Mouse (Mus musculus): ENCODE data around the gene Atad3a. TPM values are rescaled to one million over a fixed set of nuclear protein-coding genes. Genes with fewer than 3 reads are reported as not detected.
A peak's percentile ranks its signal among the peaks of the same experiment; 100 is the strongest.

The Atad3a gene
- polyA plus RNA-seq, 1 experiment from 2014 or later: 82.6 TPM

GRCm38 (mm10) chr4:155777816-155778215, 16.9 kb upstream of the Atad3a start:
- H3K9ac ChIP-seq (replicated peaks; ENCODE audit: low read depth, low read length): no peak overlapping the region
- WGBS: 79% methylated on average over 2 of the region's 2 CpGs

GRCm38 (mm10) chr4:155776704-155777335, 15.9 kb upstream of the Atad3a start:
- Histone ChIP-seq H3K27me3 (ENCODE audit: control insufficient read depth, insufficient read depth, low read length) (0 out of 2 replicates have a peak, but pooled peaks cover 3% of the 10 kb centered on the region), H3K4me3 (ENCODE audit: low read depth, low read length) (no peak overlapping the region), H3K9me3 (ENCODE audit: control insufficient read depth, low read length) (no peaks in the 10 kb centered on the region), H3K27ac (ENCODE audit: low read depth, low read length) (no peak overlapping the region), H3K36me3 (ENCODE audit: control insufficient read depth, insufficient read depth, low read length) (no peaks in the 10 kb centered on the region), H3K9ac (replicated peaks; ENCODE audit: low read depth, low read length) (no peak overlapping the region), H3K4me2 (ENCODE audit: low read depth, low read length) (no peak overlapping the region), H3K4me1 (ENCODE audit: control insufficient read depth, insufficient read depth, low read length) (peaks cover 12% of the 10 kb centered on the region; the same call in 1 of the 2 replicates)
- 42% methylated on average over 2 of the region's 2 CpGs for WGBS
- no peak for ATAC-seq (ENCODE audit: low read depth)

More at GRCm38 (mm10) chr4:155777816-155778215, 16.9 kb upstream of the Atad3a start:
- Histone ChIP-seq H3K9me3 (ENCODE audit: control insufficient read depth, low read length) (no peaks in the 10 kb centered on the region), H3K4me2 (ENCODE audit: low read depth, low read length) (no peak overlapping the region), H3K27ac (ENCODE audit: low read depth, low read length) (no peak overlapping the region), H3K4me3 (ENCODE audit: low read depth, low read length) (no peak overlapping the region), H3K36me3 (ENCODE audit: control insufficient read depth, insufficient read depth, low read length) (no peaks in the 10 kb centered on the region), H3K27me3 (ENCODE audit: control insufficient read depth, insufficient read depth, low read length) (0 out of 2 replicates have a peak, but pooled peaks cover 3% of the 10 kb centered on the region), H3K4me1 (ENCODE audit: control insufficient read depth, insufficient read depth, low read length) (peaks cover 12% of the 10 kb centered on the region; the same call in 1 of the 2 replicates)
- ATAC-seq (ENCODE audit: low read depth): no peak

GRCm38 (mm10) chr4:155775855-155776254, 15.0 kb upstream of the Atad3a start:
- WGBS: 86% methylated on average over 3 of the region's 3 CpGs
- Histone ChIP-seq H3K9me3 (ENCODE audit: control insufficient read depth, low read length) (no peaks in the 10 kb centered on the region), H3K4me3 (ENCODE audit: low read depth, low read length) (no peak overlapping the region), H3K9ac (replicated peaks; ENCODE audit: low read depth, low read length) (no peak overlapping the region), H3K4me2 (ENCODE audit: low read depth, low read length) (no peak overlapping the region), H3K36me3 (ENCODE audit: control insufficient read depth, insufficient read depth, low read length) (no peaks in the 10 kb centered on the region), H3K27me3 (ENCODE audit: control insufficient read depth, insufficient read depth, low read length) (0 out of 2 replicates have a peak, but pooled peaks cover 3% of the 10 kb centered on the region), H3K4me1 (ENCODE audit: control insufficient read depth, insufficient read depth, low read length) (peaks cover 10% of the 10 kb centered on the region; the same call in 1 of the 2 replicates), H3K27ac (ENCODE audit: low read depth, low read length) (peak overlapping the region; percentile 74; the same call in 1 of the 2 replicates)
- ATAC-seq (ENCODE audit: low read depth): no peak

DNA sequence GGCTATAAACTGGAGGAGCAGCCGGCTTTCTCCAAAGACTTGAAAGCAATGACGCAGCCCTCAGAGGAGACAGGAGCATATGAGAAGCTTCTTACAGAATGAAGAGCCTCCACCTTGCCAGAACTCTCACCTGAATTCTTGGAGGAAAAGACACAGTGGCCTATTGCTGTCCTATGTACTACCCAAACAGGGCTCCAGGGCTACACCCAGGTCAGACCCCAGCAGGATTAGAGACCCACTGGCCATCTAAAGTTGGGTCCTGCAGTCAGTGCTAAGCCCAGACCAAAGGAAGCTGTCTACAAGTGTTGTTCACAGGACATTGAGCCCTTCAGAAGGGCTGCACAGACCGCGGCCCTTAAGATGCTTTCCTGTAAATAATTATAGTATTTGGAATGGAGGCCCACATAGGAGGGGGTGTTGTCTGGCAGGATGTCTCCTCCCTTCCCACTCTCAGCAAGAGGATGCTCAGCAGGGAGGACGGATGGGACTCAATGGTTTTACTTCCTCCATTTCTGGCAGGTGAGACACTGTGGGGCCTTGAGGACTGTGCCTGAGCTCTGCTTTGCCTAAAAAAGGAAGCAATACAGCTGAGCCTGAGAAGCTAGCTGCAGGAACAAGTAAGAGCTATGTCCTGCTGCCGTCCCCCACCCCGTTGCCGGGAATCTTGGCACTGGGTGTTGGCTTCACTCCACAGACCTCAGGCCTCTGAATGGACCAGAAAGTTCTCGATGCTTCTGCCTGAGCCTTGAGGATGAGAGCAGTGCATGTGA, 14.3 kb upstream of the Atad3a start:
- peak overlapping the region; percentile 74 for H3K27ac ChIP-seq (ENCODE audit: low read depth, low read length)
- H3K36me3 ChIP-seq (ENCODE audit: control insufficient read depth, insufficient read depth, low read length): no peaks in the 10 kb centered on the region
- peaks cover 16% of the 10 kb centered on the region; the same call in 1 of the 2 replicates for H3K4me1 ChIP-seq (ENCODE audit: control insufficient read depth, insufficient read depth, low read length)
- H3K4me2 ChIP-seq (ENCODE audit: low read depth, low read length): peak overlapping the region; percentile 60
- H3K27me3 ChIP-seq (ENCODE audit: control insufficient read depth, insufficient read depth, low read length): 0 out of 2 replicates have a peak, but pooled peaks cover 3% of the 10 kb centered on the region
- H3K9me3 ChIP-seq (ENCODE audit: control insufficient read depth, low read length): no peaks in the 10 kb centered on the region
- peak overlapping the region; percentile 30 for H3K4me3 ChIP-seq (ENCODE audit: low read depth, low read length)
- WGBS: 52% methylated on average over 9 of the region's 9 CpGs
- H3K9ac ChIP-seq (replicated peaks; ENCODE audit: low read depth, low read length): peak overlapping the region; percentile 46
- ATAC-seq (ENCODE audit: low read depth): no peak

DNA sequence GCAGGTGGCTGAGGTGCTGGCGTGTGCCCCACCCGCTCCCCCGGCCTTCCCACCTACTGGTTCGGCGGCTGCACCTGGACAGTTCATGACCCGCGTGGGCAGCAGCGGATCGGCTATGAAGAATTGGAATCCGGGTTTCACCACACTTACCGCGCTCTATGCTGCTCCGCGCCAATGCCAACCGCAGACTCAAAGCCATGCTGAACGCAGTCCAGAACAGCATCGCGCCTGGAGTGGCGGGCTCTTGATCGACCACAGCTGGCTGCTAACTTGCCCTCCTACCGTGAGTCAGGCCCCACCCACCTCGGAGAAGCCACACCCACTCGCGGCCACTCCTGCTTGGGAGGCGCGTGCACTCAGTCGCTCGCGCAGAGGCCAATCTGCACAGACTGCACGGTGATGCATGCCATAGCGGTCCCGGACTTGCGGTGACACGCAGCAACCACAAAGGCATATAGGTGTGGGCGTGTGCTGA, 13.4 kb upstream of the Atad3a start, which contains the start of gene Vwa1:
TSS of gene Vwa1 (minus strand) at position 419 of the 475 bp plus-strand sequence.
- WGBS: under 1% methylated on average over 35 of the region's 35 CpGs
- H3K4me3 ChIP-seq (ENCODE audit: low read depth, low read length): peak within 1 kb of the TSS; percentile 30
- ATAC-seq (ENCODE audit: low read depth): peak; percentile 82
- peak within 1 kb of the TSS; percentile 60 for H3K4me2 ChIP-seq (ENCODE audit: low read depth, low read length)
- peak within 1 kb of the TSS; percentile 46 for H3K9ac ChIP-seq (replicated peaks; ENCODE audit: low read depth, low read length)
- no peaks in the 10 kb centered on the region for H3K9me3 ChIP-seq (ENCODE audit: control insufficient read depth, low read length)
- peaks cover 18% of the 10 kb centered on the region; the same call in 1 of the 2 replicates for H3K4me1 ChIP-seq (ENCODE audit: control insufficient read depth, insufficient read depth, low read length)
- peak within 1 kb of the TSS; percentile 74 for H3K27ac ChIP-seq (ENCODE audit: low read depth, low read length)
- no peaks in the 10 kb centered on the region for H3K36me3 ChIP-seq (ENCODE audit: control insufficient read depth, insufficient read depth, low read length)
- H3K27me3 ChIP-seq (ENCODE audit: control insufficient read depth, insufficient read depth, low read length): 0 out of 2 replicates have a peak, but pooled peaks cover 3% of the 10 kb centered on the region

DNA sequence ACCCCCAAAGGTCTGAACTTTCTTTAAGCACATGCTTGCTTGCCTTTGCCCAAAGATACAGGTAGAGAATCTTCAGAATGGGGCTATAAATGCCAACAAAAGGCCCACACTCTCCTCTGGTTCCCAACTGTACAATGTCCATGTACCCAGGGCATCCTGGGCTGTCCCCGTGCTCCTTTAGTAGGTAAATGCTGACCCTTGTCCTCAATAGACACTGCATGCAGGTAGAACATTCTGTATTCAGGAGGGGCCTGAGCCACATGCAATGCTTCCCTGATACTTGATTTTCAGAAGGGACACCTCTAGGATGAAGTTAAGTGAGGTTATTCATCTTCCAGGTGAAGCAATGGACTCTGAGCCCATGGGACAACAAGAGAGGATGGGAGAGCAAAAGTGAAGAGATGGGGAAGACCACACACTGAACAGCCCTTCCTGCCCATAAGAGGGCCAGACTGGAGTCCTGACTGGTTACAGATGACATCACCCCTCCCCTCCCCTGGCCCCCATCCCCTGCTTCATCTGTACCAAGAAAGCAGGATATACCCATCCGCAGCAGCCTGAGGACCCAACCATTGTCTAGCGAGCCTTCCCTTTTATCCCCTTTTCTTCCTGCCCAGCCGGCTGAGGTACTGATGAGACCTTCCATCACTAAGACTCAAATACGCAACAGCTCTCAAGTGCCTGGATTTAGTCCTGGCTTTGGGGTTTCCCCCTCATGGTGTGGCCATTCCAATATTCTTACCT, 12.6 kb upstream of the Atad3a start:
- Histone ChIP-seq H3K9ac (replicated peaks; ENCODE audit: low read depth, low read length) (peak overlapping the region; percentile 46; the same call in 1 of the 2 replicates), H3K4me2 (ENCODE audit: low read depth, low read length) (peak overlapping the region; percentile 60), H3K4me3 (ENCODE audit: low read depth, low read length) (peak overlapping the region; percentile 30), H3K27me3 (ENCODE audit: control insufficient read depth, insufficient read depth, low read length) (0 out of 2 replicates have a peak, but pooled peaks cover 3% of the 10 kb centered on the region), H3K9me3 (ENCODE audit: control insufficient read depth, low read length) (no peaks in the 10 kb centered on the region), H3K4me1 (ENCODE audit: control insufficient read depth, insufficient read depth, low read length) (peaks cover 18% of the 10 kb centered on the region; the same call in 1 of the 2 replicates), H3K27ac (ENCODE audit: low read depth, low read length) (0 out of 2 replicates have a peak overlapping the region, but pooled peaks have one; percentile 28), H3K36me3 (ENCODE audit: control insufficient read depth, insufficient read depth, low read length) (no peaks in the 10 kb centered on the region)
- no peak for ATAC-seq (ENCODE audit: low read depth)
- 46% methylated on average over 5 of the region's 5 CpGs for WGBS

GRCm38 (mm10) chr4:155772786-155773185, 11.9 kb upstream of the Atad3a start:
- H3K27ac ChIP-seq (ENCODE audit: low read depth, low read length): no peak overlapping the region
- WGBS: 92% methylated on average over 13 of the region's 13 CpGs
- no peaks in the 10 kb centered on the region for H3K36me3 ChIP-seq (ENCODE audit: control insufficient read depth, insufficient read depth, low read length)
- peaks cover 18% of the 10 kb centered on the region; the same call in 1 of the 2 replicates for H3K4me1 ChIP-seq (ENCODE audit: control insufficient read depth, insufficient read depth, low read length)
- no peak overlapping the region for H3K9ac ChIP-seq (replicated peaks; ENCODE audit: low read depth, low read length)
- H3K27me3 ChIP-seq (ENCODE audit: control insufficient read depth, insufficient read depth, low read length): 0 out of 2 replicates have a peak, but pooled peaks cover 3% of the 10 kb centered on the region
- ATAC-seq (ENCODE audit: low read depth): no peak
- H3K4me3 ChIP-seq (ENCODE audit: low read depth, low read length): no peak overlapping the region
- no peaks in the 10 kb centered on the region for H3K9me3 ChIP-seq (ENCODE audit: control insufficient read depth, low read length)
- H3K4me2 ChIP-seq (ENCODE audit: low read depth, low read length): peak overlapping the region; percentile 60; the same call in 1 of the 2 replicates

DNA sequence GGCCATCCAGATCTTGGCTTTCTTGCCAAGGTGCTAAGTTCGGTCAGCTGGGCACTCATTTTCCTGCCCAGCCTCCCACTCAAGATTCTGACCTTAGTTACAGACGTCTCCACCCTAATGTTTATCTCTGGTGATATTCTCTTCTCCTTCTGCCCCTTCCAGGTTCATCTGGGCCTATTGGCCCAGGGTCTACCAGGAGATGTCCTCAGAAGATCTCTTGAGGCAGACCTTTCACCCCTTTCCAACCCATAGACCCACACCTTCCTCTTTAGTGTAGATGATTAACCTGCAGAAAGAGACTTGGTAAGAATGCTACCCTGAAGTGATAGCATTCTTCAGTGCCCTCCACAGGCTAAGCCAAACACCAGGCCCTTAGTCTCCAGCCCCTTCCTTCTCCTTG, 10.8 kb upstream of the Atad3a start:
- Histone ChIP-seq H3K27me3 (ENCODE audit: control insufficient read depth, insufficient read depth, low read length) (0 out of 2 replicates have a peak, but pooled peaks cover 3% of the 10 kb centered on the region), H3K4me1 (ENCODE audit: control insufficient read depth, insufficient read depth, low read length) (peaks cover 18% of the 10 kb centered on the region; the same call in 1 of the 2 replicates), H3K36me3 (ENCODE audit: control insufficient read depth, insufficient read depth, low read length) (no peaks in the 10 kb centered on the region), H3K4me3 (ENCODE audit: low read depth, low read length) (no peak overlapping the region), H3K4me2 (ENCODE audit: low read depth, low read length) (no peak overlapping the region), H3K9ac (replicated peaks; ENCODE audit: low read depth, low read length) (no peak overlapping the region), H3K9me3 (ENCODE audit: control insufficient read depth, low read length) (no peaks in the 10 kb centered on the region), H3K27ac (ENCODE audit: low read depth, low read length) (no peak overlapping the region)
- WGBS: 88% methylated on average over 2 of the region's 2 CpGs
- no peak for ATAC-seq (ENCODE audit: low read depth)
